Mouse (Mus musculus) c-Kit-positive CD71-positive TER-119-positive erythroid progenitor cells, embryonic 14.5 days (primary cell): ENCODE measurements around the gene Abhd2.

ENCODE experiments used
- DNase-seq: peaks from one replicate; pipeline ENCODE4 v3.0.0-alpha.2; 2013; ENCODE audit warnings: low spot score

The Abhd2 gene

GRCm38 (mm10) chr7:79293605-79294232, 20.7 kb downstream of the Abhd2 start:
- DNase-seq = no peak

DNA sequence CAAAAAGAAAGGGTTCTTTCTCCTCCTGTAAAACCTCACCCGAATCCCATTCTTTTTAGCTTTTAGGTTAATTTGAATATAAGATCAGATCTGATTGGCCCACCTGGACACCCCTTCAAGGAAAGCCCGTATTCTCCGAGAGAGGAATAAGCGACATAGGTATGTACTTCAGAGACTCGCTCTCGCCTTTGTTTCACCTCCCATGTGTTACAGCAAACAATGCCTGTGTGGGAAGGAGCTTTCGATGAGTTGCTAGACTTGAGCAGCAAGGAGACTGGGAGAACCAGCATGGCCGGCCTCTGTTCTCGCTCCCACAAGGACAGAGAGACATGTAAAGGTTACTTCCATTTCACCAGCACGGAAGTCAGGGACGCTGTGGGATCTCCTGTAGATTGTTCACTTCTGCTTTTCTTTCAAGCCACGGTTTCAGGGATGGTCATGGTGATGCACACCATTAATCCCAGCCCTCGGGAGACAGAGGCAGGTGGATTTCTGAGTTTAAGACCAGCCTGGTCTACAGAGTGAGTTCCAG, 21.5 kb downstream of the Abhd2 start:
- no peak for DNase-seq

DNA sequence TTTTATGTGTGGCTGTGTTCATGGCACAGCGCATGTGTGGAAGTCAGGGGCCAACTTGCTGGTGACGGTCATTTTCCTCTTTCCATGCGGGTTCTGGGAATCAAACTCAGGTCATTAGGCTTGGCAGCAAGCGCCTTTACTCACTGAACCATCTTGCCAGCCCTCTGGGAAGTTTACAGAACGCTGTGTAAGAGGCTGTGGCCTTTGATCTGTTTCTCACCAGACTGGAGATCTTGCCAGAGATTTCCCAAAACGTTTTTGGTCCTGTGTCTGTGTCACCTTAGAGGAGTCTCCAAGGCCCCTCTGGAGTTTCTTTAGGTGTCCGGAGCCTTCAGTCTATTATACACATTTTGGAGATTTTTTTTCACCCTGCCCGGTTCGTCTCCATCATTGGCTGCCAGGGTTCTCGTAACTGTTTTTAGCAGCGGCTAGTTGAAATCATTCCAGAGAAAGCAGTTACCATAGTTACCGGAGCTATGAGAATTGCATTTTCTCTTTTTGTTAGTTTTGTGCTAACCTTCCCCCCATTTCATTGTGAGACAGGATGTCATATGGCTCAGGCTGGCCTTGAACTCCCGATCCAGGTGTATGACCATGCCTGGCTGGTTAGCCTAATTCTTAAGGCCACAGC, 22.3 kb downstream of the Abhd2 start:
- no peak for DNase-seq

- DNase-seq = no peak
Observed at GRCm38 (mm10) chr7:79298681-79299080, 25.7 kb downstream of the Abhd2 start.

GRCm38 (mm10) chr7:79299548-79299947, 26.5 kb downstream of the Abhd2 start:
- DNase-seq = no peak

- no peak for DNase-seq
Observed at GRCm38 (mm10) chr7:79300432-79301151, 27.6 kb downstream of the Abhd2 start.

- DNase-seq = no peak
Observed at GRCm38 (mm10) chr7:79302145-79302544, 29.1 kb downstream of the Abhd2 start.

GRCm38 (mm10) chr7:79302586-79302985, 29.6 kb downstream of the Abhd2 start:
- DNase-seq = no peak

DNA sequence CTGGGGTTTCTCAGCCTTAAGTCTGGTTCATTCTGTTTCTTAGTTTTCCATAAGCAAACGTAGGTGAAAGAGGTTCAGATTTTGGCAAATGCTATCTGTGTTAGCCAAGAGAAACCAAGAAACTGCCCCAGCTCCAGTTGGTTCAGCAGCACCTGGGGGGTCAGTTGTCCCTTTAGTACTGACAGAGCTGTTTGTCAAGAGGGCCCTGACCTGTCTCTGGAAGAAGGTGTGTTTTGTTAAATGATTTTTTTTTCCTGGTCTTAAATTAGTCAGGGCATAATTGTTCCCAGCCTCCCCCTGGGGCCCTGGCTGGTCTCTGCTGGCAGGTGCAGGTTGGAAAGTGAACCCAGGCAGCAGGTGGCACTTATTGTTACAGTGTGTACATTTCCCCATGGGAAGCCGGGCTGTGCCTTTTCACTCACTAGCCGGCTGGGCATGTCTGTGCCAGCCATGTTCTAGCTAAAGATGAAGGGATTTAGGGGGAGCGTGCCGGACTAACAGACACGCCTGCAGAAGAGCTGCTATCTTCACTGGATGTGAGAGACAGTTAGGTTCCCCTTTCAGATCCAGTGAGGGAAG, 30.3 kb downstream of the Abhd2 start:
- no peak for DNase-seq

GRCm38 (mm10) chr7:79308455-79309030, 35.5 kb downstream of the Abhd2 start:
- no peak for DNase-seq

- DNase-seq = no peak
Observed at GRCm38 (mm10) chr7:79309247-79310190, 36.5 kb downstream of the Abhd2 start.

DNA sequence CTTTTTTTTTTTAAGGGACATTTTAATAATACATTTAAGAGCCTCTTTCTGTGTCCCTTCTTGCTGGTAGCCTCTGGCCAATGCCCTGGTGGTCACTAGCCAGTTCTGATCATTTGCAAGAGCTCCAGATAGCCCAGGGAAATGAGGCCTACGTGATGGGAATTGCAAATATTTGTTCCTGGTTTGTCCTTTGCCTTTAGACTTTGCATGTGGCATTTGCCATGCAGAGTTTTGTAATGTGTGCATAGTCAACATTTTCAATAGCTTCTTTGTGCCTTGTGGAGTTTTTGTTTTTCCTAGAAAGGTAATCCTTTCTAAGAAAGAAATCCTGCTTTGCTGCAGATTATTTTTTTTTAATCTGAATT, 37.2 kb downstream of the Abhd2 start:
- DNase-seq = no peak

- no peak for DNase-seq
Observed at GRCm38 (mm10) chr7:79311420-79311988, 38.5 kb downstream of the Abhd2 start.

DNA sequence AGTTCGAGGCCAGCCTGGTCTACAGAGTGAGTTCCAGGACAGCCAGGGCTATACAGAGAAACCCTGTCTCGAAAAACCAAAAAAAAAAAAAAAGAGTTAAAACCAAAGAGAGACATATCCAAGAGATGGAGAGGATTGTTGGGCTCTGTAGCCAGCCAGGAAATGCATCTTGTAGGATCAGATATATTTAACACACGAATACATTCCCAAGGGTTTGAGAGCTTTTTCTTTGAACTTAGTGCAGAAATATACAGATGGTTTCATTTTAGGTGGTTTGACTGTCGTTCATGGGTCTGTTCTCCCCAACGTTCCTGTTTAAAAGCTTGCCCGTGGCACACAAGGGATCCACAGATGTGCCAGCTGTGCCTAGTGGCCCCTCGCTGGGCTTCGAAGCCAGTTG, 39.2 kb downstream of the Abhd2 start:
- DNase-seq = no peak

DNA sequence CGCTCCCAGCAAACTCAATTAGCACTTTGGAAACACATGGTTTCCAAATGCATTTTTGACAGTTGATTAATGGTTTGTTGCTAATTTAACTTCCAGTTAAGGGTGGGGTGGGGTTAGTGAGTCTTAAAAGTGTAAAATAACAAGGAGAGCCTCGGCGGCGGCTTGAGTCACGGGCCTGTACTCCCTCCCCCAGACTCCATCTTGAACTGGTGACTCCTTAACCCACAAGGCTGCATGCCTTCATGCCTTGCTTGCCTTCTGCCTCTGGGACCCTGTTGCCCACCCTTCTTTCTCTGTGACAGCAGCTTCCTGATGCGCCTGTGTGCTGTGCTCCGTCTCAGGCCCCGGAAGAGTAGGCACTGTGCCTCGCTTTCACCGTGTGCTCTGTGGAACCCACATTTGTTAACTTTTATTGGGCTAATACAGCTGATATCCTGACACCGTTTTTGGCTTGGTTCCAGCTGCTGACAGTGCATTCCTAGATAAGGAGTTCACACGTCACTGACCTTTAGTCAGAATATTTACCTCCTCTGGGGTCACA, 40.6 kb downstream of the Abhd2 start:
- DNase-seq = peak; percentile 68

GRCm38 (mm10) chr7:79314517-79314916, 41.5 kb downstream of the Abhd2 start:
- DNase-seq = no peak

DNA sequence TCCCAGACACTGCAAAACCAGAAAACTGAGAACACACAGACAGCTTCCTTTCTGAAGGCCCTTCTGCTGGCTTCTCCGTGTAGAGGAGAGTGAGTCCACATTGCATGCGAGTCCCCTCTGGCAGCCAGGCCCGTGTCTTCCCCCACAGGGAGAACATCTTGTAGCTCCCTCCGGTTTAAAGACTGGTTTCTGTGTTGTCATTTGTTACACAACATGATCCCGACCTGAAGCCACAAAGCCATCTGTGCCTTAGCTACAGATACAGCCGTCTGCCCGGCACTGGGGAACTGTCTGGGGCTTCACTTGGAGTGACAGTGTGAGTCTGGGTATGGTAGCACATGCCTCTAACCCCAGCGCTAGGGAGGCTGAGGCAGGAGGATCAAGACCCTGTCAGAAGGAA, 42.1 kb downstream of the Abhd2 start:
- DNase-seq = no peak

GRCm38 (mm10) chr7:79316069-79316695, 43.2 kb downstream of the Abhd2 start:
- DNase-seq = no peak

DNA sequence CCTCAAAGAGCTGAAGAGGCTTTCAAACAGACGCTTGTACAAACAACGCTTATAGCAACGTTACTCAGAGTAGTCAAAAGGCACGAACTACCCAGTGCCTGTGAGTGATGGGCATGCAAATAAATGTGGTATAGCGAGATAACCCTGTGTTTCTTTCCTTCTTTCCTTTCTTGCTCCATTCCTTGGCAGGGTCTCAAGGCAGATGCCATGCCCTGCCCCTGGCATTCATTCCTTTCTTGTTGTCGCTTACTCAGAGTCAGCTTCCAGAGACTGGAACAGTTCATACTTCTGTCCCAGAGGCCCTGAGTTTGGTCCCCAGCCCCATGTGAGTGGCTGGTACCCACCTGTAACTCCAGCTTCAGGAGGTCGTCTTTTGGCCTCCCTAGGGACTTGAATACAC, 44.6 kb downstream of the Abhd2 start:
- DNase-seq = no peak

DNA sequence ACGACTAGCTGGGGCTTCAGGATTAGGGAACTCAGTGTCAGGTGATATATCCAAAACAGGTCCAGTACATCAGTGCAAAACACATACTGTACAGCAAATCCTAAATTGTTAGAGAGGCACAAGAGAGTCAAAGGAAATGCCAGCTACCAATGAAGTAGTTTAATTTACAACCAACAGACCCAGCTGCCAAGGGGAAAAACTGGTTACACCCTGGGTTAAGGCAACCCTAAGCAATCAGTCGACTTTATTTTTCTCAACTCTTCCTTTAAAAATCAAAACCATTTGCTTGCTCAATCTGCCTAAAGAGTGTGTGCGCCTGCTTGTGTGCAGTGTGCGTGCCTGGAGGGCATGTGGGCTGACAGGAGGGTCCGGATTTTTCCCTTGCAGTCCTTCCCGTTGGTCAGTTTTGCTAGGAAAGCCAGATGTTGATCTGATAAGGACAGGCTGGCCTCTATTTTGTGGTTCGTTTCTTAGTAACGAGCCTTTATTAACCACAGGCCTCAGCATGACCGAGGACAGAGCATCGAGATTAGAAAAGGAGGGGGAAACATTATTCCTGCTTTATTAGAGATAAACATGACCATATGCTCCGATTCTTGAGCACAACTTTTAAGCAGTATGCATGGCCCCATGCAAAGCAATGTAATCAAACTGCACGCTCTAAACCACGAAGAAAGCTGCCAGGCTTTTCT, 45.3 kb downstream of the Abhd2 start:
- no peak for DNase-seq
